Mouse (Mus musculus) myocyte (in vitro differentiated cells): ENCODE data around the gene Serpinb9b.

Experiments
- CEBPB ChIP-seq: IDR thresholded peaks from 2 replicates; pipeline ENCODE4 v1.6.1; 2011; ENCODE audit warnings: mild to moderate bottlenecking, moderate library complexity; ENCODE audit not compliant: poor library complexity, insufficient read depth, severe bottlenecking
- E2F4 ChIP-seq: IDR thresholded peaks from one replicate; pipeline ENCODE4 v1.6.1; 2011; ENCODE audit warnings: mild to moderate bottlenecking, control low read depth, moderate library complexity; ENCODE audit not compliant: insufficient read depth
- MYOD1 ChIP-seq, 3 experiments: IDR thresholded peaks; one replicate each; pipeline ENCODE4 v1.6.1; 2011; ENCODE audit warnings: control low read depth in 2 of 3, low read depth in 2 of 3, mild to moderate bottlenecking in 2 of 3, moderate library complexity in 1 of 3; ENCODE audit not compliant: insufficient read length in 2 of 3, control insufficient read depth in 1 of 3
- POLR2A ChIP-seq: IDR thresholded peaks from one replicate; pipeline ENCODE4 v1.6.1; 2011; ENCODE audit warnings: low read depth, mild to moderate bottlenecking, control low read depth, moderate library complexity; ENCODE audit not compliant: insufficient read length
- POLR2AphosphoS2 ChIP-seq: IDR thresholded peaks from one replicate; pipeline ENCODE4 v1.6.1; 2011; ENCODE audit warnings: low read depth, control low read depth; ENCODE audit not compliant: insufficient read length
- SRF ChIP-seq: IDR thresholded peaks from one replicate; pipeline ENCODE4 v1.6.1; 2011; ENCODE audit warnings: low read depth; ENCODE audit not compliant: control insufficient read depth, insufficient read length
- TCF12 ChIP-seq: IDR thresholded peaks from one replicate; pipeline ENCODE4 v1.6.1; 2011; ENCODE audit warnings: mild to moderate bottlenecking, control low read depth; ENCODE audit not compliant: poor library complexity, insufficient read depth, severe bottlenecking
- TCF3 ChIP-seq: IDR thresholded peaks from one replicate; pipeline ENCODE4 v1.6.1; 2011; ENCODE audit warnings: low read depth, control low read depth; ENCODE audit not compliant: insufficient read length
- USF1 ChIP-seq: IDR thresholded peaks from one replicate; pipeline ENCODE4 v1.6.1; 2011; ENCODE audit warnings: low read depth, mild to moderate bottlenecking, control low read depth, moderate library complexity

DNA sequence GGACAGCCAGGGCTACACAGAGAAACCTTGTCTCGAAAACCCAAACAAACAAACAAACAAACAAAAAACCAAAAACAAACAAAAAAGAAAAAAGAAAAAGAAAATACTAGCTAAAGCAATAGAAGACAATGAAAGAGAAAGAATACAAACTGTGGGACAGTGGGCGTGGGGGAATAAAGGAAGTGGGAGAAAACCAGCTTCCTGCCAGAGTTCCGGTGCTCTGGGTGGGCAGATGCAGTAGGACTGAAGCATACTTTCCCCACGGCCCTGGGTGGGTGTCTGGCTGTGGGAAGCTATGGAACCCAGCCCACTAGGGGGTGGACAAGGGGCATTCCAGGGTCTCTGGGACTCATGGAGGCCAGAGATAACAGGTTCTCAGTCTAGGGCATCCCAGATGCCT lies 21.0 kb downstream of the Serpinb9b start:
- TF ChIP-seq TCF3 = no peak
- TF ChIP-seq E2F4 = no peak
- no peak for TF ChIP-seq CEBPB
- no peak for TF ChIP-seq POLR2A
- TF ChIP-seq MYOD1 (IDR thresholded peaks at IDR 0.05; ENCODE audit: control insufficient read depth in 1 of 3, insufficient read length in 2 of 3, low read depth in 2 of 3) = no peak
- no peak for TF ChIP-seq TCF12
- no peak for TF ChIP-seq SRF
- TF ChIP-seq USF1 = no peak
- no peak for TF ChIP-seq POLR2AphosphoS2
